Mouse (Mus musculus) heart, postnatal 0 days (tissue): ENCODE measurements around the gene Kbtbd4. TPM values are rescaled to one million over a fixed set of nuclear protein-coding genes. Genes with fewer than 3 reads are reported as not detected.
A peak's percentile ranks its signal among the peaks of the same experiment; 100 is the strongest.

ENCODE experiments used
- ATAC-seq: fragments of 200-750 bp; cut with Nextera tagmentation; 2 replicates; pipeline ENCODE4 v1.8.0; 2017; ENCODE audit warnings: low read depth, moderate number of reproducible peaks, moderate library complexity; ENCODE audit not compliant: insufficient read depth
- DNase-seq: peaks from one replicate; pipeline ENCODE4 v3.0.0-alpha.2; 2016; ENCODE audit warnings: low spot score
- H3K27ac ChIP-seq: fragments of 300-500 bp; sonication (generic); 2 replicates; pipeline ENCODE4 v1.5.1; 2014; ENCODE audit warnings: low read depth, mild to moderate bottlenecking
- H3K27me3 ChIP-seq: fragments of 300-500 bp; sonication (generic); 2 replicates; pipeline ENCODE4 v1.6.1; 2014; ENCODE audit warnings: low read length, mixed read lengths; ENCODE audit not compliant: control insufficient read depth, insufficient read depth
- H3K36me3 ChIP-seq: fragments of 300-500 bp; sonication (generic); replicated peaks from 2 replicates; pipeline ENCODE4 v1.6.1; 2014; ENCODE audit warnings: low read length, mixed read lengths; ENCODE audit not compliant: control insufficient read depth, insufficient read depth
- H3K4me1 ChIP-seq: fragments of 300-500 bp; sonication (generic); 2 replicates; pipeline ENCODE4 v1.6.1; 2014; ENCODE audit warnings: antibody characterized with exemption; ENCODE audit not compliant: control insufficient read depth, insufficient read depth
- H3K4me2 ChIP-seq: fragments of 300-500 bp; sonication (generic); 2 replicates; pipeline ENCODE4 v1.6.1; 2014; ENCODE audit warnings: low read depth, mild to moderate bottlenecking, low read length, moderate library complexity
- H3K4me3 ChIP-seq: fragments of 300-500 bp; sonication (generic); 2 replicates; pipeline ENCODE4 v1.5.1; 2014; ENCODE audit warnings: low read depth, low read length
- H3K9ac ChIP-seq: fragments of 300-500 bp; sonication (generic); replicated peaks from 2 replicates; pipeline ENCODE4 v1.6.1; 2014; ENCODE audit warnings: low read depth, low read length, mixed read lengths
- H3K9me3 ChIP-seq: fragments of 300-500 bp; sonication (generic); replicated peaks from 2 replicates; pipeline ENCODE4 v1.6.1; 2016; ENCODE audit warnings: low read length; ENCODE audit not compliant: control insufficient read depth
- CTCF ChIP-seq: IDR thresholded peaks from 2 replicates; pipeline ENCODE4 v1.5.1; 2016; ENCODE audit warnings: antibody characterized with exemption, control low read depth, low read depth
- EP300 ChIP-seq: IDR thresholded peaks from 2 replicates; pipeline ENCODE4 v1.6.1; 2016; ENCODE audit warnings: antibody characterized with exemption, low read depth
- WGBS: fragments of 180-500 bp; shearing (Covaris S2); extraction: QIAGEN DNeasy Blood & Tissue Kit; methylation state at CpG from one replicate; pipeline ENCODE4 v1.1.7; 2014; 5-methylcytosine and 5-hydroxymethylcytosine counted together
- polyA plus RNA-seq: library from polyadenylated mRNA; unstranded; fragments of >200 nt; fragmentation: Nextera tagmentation; extraction: Ambion mirVana; gene quantifications from 2 replicates; pipeline ENCODE4 v1.2.1, GENCODE M21; 2015
- total RNA-seq: library from RNA; depleted of rRNA; stranded (reverse); fragments of >200 nt; gene quantifications from 2 replicates; pipeline ENCODE4 v1.2.3, GENCODE M21; 2014; ENCODE audit warnings: low replicate concordance

Gene Kbtbd4
- total and polyA plus RNA-seq, 2 experiments from 2014 or later: 17.8 to 19.5 TPM

DNA sequence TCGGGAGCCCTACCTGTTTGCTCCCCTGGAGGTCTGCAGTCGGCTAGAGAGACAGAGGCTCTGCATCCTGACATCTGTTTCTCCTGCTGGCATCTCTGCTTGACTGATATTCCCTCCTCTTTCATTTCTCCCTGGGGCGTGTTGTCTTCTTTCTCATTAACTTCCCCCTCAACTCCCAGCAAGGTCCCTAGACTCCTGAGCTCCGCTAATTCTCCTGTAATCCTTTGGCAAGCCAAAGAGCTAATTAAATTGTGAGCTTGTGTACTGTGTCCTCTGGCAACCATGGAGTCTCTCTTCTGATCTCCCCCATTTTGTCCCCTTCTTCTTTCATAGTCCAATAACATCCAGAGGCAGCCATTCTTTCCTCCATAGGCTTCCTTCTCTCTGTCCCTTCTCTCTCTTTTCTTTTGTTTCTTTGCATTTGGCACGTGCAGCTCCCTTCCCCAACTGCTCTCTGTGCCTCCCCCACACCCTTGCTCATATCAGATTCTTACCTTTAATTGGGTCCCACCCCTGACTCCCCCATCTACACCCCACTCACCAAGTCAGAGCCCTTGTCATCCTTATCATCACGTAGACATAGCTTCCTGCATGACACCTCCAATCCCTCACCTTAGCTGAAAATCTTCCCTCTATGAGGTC is 24.3 kb upstream of the Kbtbd4 start:
- no peak overlapping the region for H3K9ac ChIP-seq
- H3K4me1 ChIP-seq: peaks cover 10% of the 10 kb centered on the region
- H3K4me2 ChIP-seq: no peak overlapping the region
- no peak overlapping the region for H3K27ac ChIP-seq
- no peaks in the 10 kb centered on the region for H3K9me3 ChIP-seq
- H3K4me3 ChIP-seq: no peak overlapping the region
- 49% methylated on average over 6 of the region's 6 CpGs for WGBS
- ATAC-seq (no peak), DNase-seq (no peak)
- no peaks in the 10 kb centered on the region for H3K36me3 ChIP-seq
- no peak for TF ChIP-seq CTCF
- TF ChIP-seq EP300: no peak
- peaks cover 8% of the 10 kb centered on the region; the same call in 1 of the 2 replicates for H3K27me3 ChIP-seq

- no peak overlapping the region for H3K27ac ChIP-seq
- no peaks in the 10 kb centered on the region for H3K36me3 ChIP-seq
- H3K4me2 ChIP-seq: no peak overlapping the region
- TF ChIP-seq EP300 (no peak), CTCF (no peak)
- ATAC-seq (no peak), DNase-seq (no peak)
- H3K4me3 ChIP-seq: no peak overlapping the region
- peaks cover 24% of the 10 kb centered on the region; the same call in 1 of the 2 replicates for H3K27me3 ChIP-seq
- 79% methylated on average over 2 of the region's 2 CpGs for WGBS
- no peak overlapping the region for H3K9ac ChIP-seq
- H3K4me1 ChIP-seq: peaks cover 16% of the 10 kb centered on the region
- no peaks in the 10 kb centered on the region for H3K9me3 ChIP-seq
Measured at GRCm38 (mm10) chr2:90881824-90882223, 22.7 kb upstream of the Kbtbd4 start.

DNA sequence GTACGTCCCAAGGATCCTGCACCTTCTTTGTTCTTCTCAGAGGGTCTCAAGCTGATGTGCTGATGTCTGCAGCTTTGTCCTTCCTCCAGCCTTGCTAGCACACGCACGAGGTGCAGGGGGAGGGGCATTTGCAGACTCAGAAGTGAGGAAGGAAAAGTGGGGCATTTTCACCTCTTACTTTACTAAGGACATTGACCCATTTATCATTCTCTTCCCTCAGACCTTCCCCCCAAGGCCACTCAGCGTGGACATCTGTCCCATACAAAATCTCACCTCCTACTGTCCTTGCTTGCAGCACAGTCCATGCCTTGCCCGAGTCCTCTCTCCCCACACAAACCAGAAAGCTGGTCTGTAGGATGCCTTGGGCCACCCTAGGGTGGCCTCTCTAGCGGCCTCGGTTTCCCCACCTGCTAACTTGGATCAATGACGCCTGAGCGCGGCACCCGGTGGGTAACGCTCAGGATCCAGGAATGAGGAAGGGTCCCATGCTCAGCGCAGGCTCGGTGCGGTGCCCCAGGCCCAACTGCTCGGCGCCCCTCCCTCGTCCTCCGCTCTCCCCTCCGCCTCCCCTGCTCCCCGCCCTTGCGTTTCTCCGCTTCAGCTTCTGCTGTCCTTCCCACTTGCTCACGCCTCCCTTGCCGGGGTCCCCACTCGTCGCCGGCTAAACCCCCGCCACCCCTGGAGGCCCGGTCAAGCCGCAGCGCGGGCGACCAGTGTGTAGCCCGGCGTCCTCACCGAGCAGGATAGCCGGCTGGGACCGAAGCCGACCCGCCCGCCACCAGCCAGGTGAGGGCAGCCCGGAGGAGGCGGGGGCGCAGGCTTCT is 19.1 kb upstream of the Kbtbd4 start, which contains the start of gene C1qtnf4:
Gene C1qtnf4, plus strand, starts transcription at position 643 of the 824 bp plus-strand sequence.
- Histone ChIP-seq H3K4me1 (peaks cover 22% of the 10 kb centered on the region), H3K4me3 (peak within 1 kb of the TSS; percentile 45), H3K4me2 (peak within 1 kb of the TSS; percentile 76), H3K9me3 (no peaks in the 10 kb centered on the region), H3K9ac (peak within 1 kb of the TSS; percentile 52), H3K36me3 (no peaks in the 10 kb centered on the region), H3K27ac (no peak within 1 kb of the TSS), H3K27me3 (peaks cover 42% of the 10 kb centered on the region)
- WGBS: 4% methylated on average over 41 of the region's 45 CpGs
- ATAC-seq (peak; percentile 15), DNase-seq (no peak)
- TF ChIP-seq CTCF: no peak
- no peak for TF ChIP-seq EP300

GRCm38 (mm10) chr2:90886436-90886835 is 18.1 kb upstream of the Kbtbd4 start:
- no peak for DNase-seq
- Histone ChIP-seq H3K27ac (no peak overlapping the region), H3K36me3 (no peaks in the 10 kb centered on the region), H3K9me3 (no peaks in the 10 kb centered on the region), H3K4me3 (peak overlapping the region; percentile 45), H3K4me1 (peaks cover 22% of the 10 kb centered on the region), H3K4me2 (peak overlapping the region; percentile 76), H3K27me3 (peaks cover 42% of the 10 kb centered on the region), H3K9ac (no peak overlapping the region)
- ATAC-seq: no peak
- TF ChIP-seq EP300 (no peak), CTCF (no peak)
- WGBS: 58% methylated on average over 6 of the region's 6 CpGs

DNA sequence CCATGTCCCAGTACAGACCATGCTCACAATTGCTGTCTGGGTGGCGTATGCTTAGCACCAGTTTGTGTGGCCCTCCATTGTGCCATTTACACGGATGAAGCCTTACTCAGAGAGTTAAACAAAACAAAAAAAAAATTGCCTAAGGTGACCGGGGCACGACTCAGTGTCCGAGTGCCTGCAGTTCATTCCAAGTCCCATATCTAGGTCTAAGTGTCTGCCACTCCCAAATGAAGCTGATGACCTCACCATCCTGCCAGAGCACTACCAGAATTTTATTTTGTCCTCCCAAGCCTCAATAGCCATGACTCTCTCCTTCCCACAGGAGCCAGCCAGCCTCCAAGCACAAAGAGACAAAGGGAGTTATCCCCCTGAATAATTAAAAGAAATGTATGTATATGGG is 16.9 kb upstream of the Kbtbd4 start:
- Histone ChIP-seq H3K4me2 (no peak overlapping the region), H3K36me3 (no peaks in the 10 kb centered on the region), H3K9me3 (no peaks in the 10 kb centered on the region), H3K27ac (no peak overlapping the region), H3K9ac (no peak overlapping the region), H3K27me3 (peaks cover 42% of the 10 kb centered on the region), H3K4me1 (peaks cover 22% of the 10 kb centered on the region), H3K4me3 (no peak overlapping the region)
- no peak for DNase-seq
- no peak for ATAC-seq
- no peak for TF ChIP-seq EP300
- WGBS: 41% methylated on average over 5 of the region's 5 CpGs
